11 mouse cellular contexts compared by ENCODE assay signal in genomic region chr16:32524244-32524615, GRCm38 (mm10). TPM values are rescaled to one million over a fixed set of nuclear protein-coding genes. Genes with fewer than 3 reads are reported as not detected.
DNase-seq lines count a peak whose midpoint lies in the region; ATAC-seq and TF ChIP-seq lines count a peak whose summit lies in the region.
"Had no signal": no experiment of that assay in that cellular context is flagged by ENCODE, and none has a peak within 500 bp of the region (broad histone marks: within the 10 kb centered on the region; RNA-seq: fewer than 3 reads in every experiment).

No protein-coding gene starts in this region.

- no peak overlapping the region for H3K9ac ChIP-seq in midbrain, embryonic 15.5 days

- POLR2A ChIA-PET in Patski (lab: Charles Lee), result interaction anchor here (0.7 kb wide), 1 partner anchor 11 kb away, joined by 3 read pairs; no protein-coding TSS in a partner anchor

- no peak overlapping the region for H3K4me2 ChIP-seq in midbrain, embryonic 15.5 days

- CTCF ChIA-PET in Patski (lab: Charles Lee), result interaction anchor here (0.9 kb wide), 1 partner anchor 13 kb away, joined by 3 read pairs; no protein-coding TSS in a partner anchor

- DNase-seq in gastrocnemius, adult 2 months, result no peak
- DNase-seq in gastrocnemius, postnatal 10 days, result no peak
- no peak for DNase-seq in Patski (ENCODE audit: low read depth, low spot score)
- peak; percentile 47 to 65 for DNase-seq in heart, postnatal 10 days
- DNase-seq in yolk sac, embryonic 10.5 days (ENCODE audit: low spot score), result no peak
- DNase-seq in kidney, adult 9 months, result no peak
- no peak for DNase-seq in spleen, adult 18-20 months
- DNase-seq: kidney, adult 11 months had no signal

- no peak for TF ChIP-seq CTCF in gastrocnemius, adult 2 months (IDR thresholded peaks at IDR 0.05)
- no peak for TF ChIP-seq CTCF in Patski (IDR thresholded peaks at IDR 0.05)

- peaks cover 9% of the 10 kb centered on the region for H3K4me1 ChIP-seq in midbrain, embryonic 15.5 days

- H3K36me3 ChIP-seq in midbrain, embryonic 15.5 days (replicated peaks), result no peaks in the 10 kb centered on the region

- peak; percentile 26 for ATAC-seq in Patski
- ATAC-seq in midbrain, embryonic 15.5 days (replicated peaks), result peak; percentile 55

- intact Hi-C loops in gastrocnemius, adult 2 months (cut with DNase I), result loop anchor here (2.0 kb wide), 1 partner anchor 85 kb away; the partner anchor contains the start of gene Tfrc
- intact Hi-C loops in heart, postnatal 10 days (cut with DNase I), result loop anchor here (5.0 kb wide), 1 partner anchor 88 kb away; no protein-coding TSS in a partner anchor

- in situ Hi-C loops in Patski (cut with MboI; ENCODE audit: low pct_unique_long_range_greater_than_20kb), result no loop called here

- H3K27me3 ChIP-seq in Patski, result no peaks in the 10 kb centered on the region
- H3K27me3 ChIP-seq in midbrain, embryonic 15.5 days (replicated peaks), result no peaks in the 10 kb centered on the region

- peak overlapping the region; percentile 87 for H3K27ac ChIP-seq in gastrocnemius, adult 2 months
- H3K27ac ChIP-seq in midbrain, embryonic 15.5 days, result no peak overlapping the region
- H3K27ac ChIP-seq: macrophage had no signal

- H3K4me3 ChIP-seq in gastrocnemius, adult 2 months, result no peak overlapping the region
- no peak overlapping the region for H3K4me3 ChIP-seq in midbrain, embryonic 15.5 days

- H3K9me3 ChIP-seq in midbrain, embryonic 15.5 days, result no peaks in the 10 kb centered on the region

- 36% methylated on average over 5 of the region's 5 CpGs for WGBS in midbrain, embryonic 15.5 days

RNA-seq across cellular contexts. Expression of gene Zdhhc19, which starts 28.2 kb away (rescaled TPM):
- total RNA-seq in gastrocnemius, adult 2 months (2021), result not detected
- total RNA-seq in gastrocnemius, postnatal 10 days (2021), result not detected
- polyA plus RNA-seq in Patski (2021), result not detected
- total RNA-seq in heart, postnatal 10 days (2021), result not detected
- not detected in 2 replicates for polyA plus RNA-seq in midbrain, embryonic 15.5 days (2015; fragmentation: Nextera tagmentation; extraction: Ambion mirVana)
- polyA plus RNA-seq: macrophage; stomach, embryonic 14.5 days had no signal

RNA-seq across cellular contexts. Expression of gene Slc51a, which starts 36.6 kb away (rescaled TPM):
- total RNA-seq in gastrocnemius, adult 2 months (2021), result not detected
- not detected for total RNA-seq in gastrocnemius, postnatal 10 days (2021)
- polyA plus RNA-seq in Patski (2021), result 0.04 TPM
- 1 to 10 TPM; 3.4 to 4.2 TPM for total RNA-seq in heart, postnatal 10 days (2021)
- 0.20 and 0.50 TPM in 2 replicates for polyA plus RNA-seq in midbrain, embryonic 15.5 days (2015; fragmentation: Nextera tagmentation; extraction: Ambion mirVana)

Comparison
In these comparisons a context has a peak if more than half of its experiments do, and no peak if none do; other contexts are left out.
1. DNase-seq: peak in heart, postnatal 10 days (2 of 2); none in gastrocnemius, adult 2 months (single experiment), gastrocnemius, postnatal 10 days (single experiment), Patski (single experiment), yolk sac, embryonic 10.5 days (single experiment), kidney, adult 9 months (single experiment) and spleen, adult 18-20 months (0 of 2).
2. RNA of gene Slc51a, which starts 36.6 kb away (total RNA-seq): 3.4 to 4.2 TPM in heart, postnatal 10 days; not detected in gastrocnemius, adult 2 months and not detected in gastrocnemius, postnatal 10 days; every median in the first group is over 4 times any median in the second.